Mouse (Mus musculus): ENCODE results near the gene Erich2. TPM values are rescaled to one million over a fixed set of nuclear protein-coding genes. Genes with fewer than 3 reads are reported as not detected.

Erich2 gene
- total RNA-seq, 2 experiments from 2014 or later: not detected

GRCm38 (mm10) chr2:70561077-70561795, 52.6 kb downstream of the Erich2 start:
- no peak for ATAC-seq (replicated peaks; ENCODE audit: low FRiP score, poor library complexity, severe bottlenecking)

DNA sequence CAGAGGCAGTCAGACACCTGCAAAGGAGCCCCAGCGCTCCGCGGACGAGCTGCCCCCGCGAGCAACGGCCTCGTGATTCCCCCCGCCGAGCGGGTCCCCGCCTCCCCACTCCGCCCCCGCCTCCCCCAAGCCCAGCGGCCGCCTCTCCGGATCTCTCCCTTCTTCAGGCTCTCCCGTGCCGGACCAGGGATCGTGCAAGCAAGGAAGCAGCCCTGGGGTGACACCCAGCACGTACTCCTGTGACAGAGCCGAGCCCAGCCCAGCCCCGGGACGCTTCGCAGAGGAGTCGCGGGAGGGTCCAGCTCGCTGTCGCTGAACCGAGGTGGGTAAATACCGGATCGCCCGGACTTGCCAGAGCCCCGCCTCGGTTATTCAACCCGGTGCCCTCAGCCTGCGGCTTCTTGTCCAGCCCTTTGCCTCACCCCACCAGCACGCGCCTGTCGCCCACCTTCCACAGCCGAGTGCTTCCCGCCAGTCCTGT, 53.4 kb downstream of the Erich2 start:
- ATAC-seq (replicated peaks; ENCODE audit: low FRiP score, poor library complexity, severe bottlenecking): no peak

DNA sequence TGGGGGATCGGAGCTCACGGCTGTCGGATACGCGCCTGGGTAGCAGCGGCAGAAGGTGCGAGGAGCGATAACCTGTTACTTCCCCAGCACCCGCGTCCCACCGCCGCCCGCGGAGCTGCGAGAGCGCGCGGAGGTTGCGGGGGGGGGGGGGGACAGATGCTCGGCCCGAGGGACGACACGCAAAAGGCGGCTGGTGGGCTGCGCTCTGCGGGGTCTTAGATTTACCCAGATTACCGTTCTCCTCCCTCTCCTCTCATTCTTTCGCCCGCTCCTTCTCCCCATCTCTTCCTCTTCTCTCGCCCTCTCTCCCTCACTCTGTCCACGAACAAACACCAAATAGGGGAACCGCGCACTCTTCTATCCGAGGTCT, 54.0 kb downstream of the Erich2 start:
- no peak for ATAC-seq (replicated peaks; ENCODE audit: low FRiP score, poor library complexity, severe bottlenecking)

GRCm38 (mm10) chr2:70562981-70563671, 54.5 kb downstream of the Erich2 start:
- ATAC-seq (replicated peaks; ENCODE audit: low FRiP score, poor library complexity, severe bottlenecking): no peak

DNA sequence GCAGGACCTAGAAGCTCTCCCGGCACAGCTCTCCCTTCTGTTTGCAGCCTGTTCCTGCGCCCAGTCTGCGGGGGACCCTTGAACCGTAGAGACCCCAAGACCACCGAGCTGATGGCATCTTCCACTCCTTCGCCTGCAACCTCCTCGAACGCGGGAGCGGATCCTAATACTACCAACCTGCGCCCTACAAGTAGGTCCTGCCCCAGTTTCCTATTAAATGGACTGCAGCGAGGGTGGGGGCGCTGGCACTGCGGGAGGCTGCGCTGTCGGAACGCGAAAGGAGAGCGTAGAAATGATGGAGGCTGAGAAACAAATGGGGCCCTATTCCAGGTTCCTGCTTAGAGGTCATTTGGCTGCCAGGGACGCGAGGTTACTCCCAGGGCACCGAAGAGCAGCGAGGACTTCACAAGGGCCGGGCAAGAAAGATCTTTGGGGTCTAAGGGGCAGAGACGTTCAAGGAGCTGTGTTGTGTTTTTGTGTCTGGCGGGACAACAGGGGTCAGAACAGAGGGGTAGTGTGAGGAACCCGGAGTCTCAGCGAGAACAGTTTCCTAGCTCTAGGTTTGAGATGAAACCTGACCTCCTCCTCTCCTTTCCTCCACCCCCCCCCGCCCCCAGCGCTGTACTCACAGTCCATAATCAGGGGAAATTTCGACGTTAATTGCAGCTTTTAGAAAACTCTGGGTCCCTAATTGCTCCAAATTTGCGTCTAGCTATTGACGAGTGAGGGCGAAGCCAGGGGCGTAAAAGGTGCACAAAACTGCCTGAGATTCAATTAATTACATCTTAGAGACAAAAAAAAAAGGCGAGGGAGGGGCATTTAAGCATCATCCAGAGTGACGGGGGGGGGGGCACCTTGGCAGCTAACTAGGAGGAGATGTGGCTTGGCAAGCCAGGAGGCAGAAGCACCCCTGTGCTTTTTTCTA, 55.4 kb downstream of the Erich2 start:
- ATAC-seq (replicated peaks; ENCODE audit: low FRiP score, poor library complexity, severe bottlenecking): no peak

- no peak for ATAC-seq (replicated peaks; ENCODE audit: low FRiP score, poor library complexity, severe bottlenecking)
These were observed 56.2 kb downstream of the Erich2 start for GRCm38 (mm10) chr2:70564646-70565315.

DNA sequence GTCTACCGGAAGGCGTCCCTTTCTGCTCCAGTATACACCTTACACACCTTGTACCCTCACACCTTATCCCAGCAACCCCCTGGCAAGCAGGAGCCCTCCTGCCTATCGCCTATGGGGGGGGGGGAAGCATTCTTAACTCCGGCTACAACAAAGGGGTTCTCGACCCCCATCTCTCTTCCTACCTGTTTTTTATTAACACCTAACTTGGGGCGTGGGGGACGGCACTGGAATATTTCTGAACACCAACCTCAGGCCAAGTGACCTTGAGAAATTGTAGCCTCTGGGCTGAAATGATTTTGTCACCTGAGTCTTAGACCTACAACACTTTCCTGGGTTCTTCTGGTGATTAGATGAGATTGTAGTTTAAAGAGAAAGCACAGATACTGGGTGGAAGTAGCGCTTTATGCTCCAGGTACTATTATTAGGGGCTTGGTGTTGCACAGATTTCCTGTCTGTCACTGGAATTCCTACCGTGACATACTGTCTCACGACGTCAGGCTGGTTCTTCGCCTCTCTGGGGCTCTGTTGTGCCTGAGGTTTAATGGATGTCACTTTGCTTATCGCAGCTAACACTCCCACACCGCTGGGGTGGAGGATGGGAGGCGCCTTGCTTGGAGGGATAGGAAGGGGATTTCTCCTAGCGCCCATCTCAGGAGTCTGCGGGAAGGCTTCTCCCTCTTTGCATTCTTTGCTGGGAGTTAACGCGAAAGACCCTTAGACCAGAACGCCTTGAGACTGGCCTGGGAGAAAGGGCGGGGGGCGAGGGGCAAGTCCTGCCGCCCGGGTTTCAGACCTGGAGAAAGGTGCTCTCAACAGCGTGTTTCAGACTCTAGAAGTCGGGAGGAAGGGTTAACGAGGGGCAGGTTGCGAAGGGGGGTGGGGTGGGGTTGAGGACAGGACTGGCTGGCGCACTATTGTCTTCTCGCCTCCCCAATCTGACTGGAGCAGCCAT, 57.3 kb downstream of the Erich2 start:
- no peak for ATAC-seq (replicated peaks; ENCODE audit: low FRiP score, poor library complexity, severe bottlenecking)

DNA sequence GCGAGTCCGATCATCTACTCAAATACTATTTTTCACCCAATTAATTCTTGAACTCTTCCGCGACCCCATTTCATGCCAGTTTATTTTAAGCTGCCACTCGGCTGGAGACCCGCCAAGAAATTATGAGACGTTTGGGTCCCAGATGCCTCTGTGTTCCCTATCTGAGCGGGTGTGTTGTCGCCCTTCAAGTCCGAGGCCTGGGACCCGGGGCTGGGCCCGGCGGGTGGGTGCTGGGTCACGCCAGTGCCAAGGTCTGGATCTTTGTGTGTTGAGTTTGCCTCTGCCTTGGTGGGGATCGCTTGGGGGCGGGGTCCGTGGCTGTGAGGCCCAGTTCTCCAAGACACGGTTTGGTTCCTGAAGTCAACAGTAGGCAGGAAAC, 58.0 kb downstream of the Erich2 start:
- no peak for ATAC-seq (replicated peaks; ENCODE audit: low FRiP score, poor library complexity, severe bottlenecking)

DNA sequence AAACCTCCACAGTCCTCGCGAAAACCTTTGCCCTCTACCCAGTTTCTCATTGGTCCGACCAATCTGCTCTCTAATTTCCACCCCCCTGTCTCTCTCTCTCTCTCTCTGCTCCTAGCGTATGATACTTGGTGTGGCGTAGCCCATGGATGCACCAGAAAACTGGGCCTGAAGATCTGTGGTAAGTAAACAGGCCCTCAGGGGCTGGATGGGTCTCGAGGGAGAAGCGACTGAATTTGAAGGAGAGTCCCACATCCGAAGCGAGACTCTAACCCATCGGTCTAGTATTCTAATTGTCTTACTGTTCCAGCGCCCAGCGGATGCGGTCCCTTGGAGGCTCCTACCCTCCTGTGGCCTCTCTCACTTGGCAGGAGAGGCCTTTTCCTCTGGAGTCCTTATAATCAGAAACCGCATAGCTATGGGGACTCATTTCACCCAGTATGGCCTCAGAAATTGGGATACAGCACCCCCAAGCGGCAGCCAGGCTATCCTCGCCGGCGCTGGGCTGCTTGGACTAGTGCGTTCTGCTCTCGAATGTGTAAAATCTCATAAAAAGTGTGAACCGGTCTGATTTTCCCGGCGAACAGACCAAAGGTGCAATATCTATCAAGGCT, 58.6 kb downstream of the Erich2 start:
- ATAC-seq (replicated peaks; ENCODE audit: low FRiP score, poor library complexity, severe bottlenecking): no peak

GRCm38 (mm10) chr2:70567682-70568077, 59.1 kb downstream of the Erich2 start:
- no peak for ATAC-seq (replicated peaks; ENCODE audit: low FRiP score, poor library complexity, severe bottlenecking)

GRCm38 (mm10) chr2:70568198-70568941, 59.8 kb downstream of the Erich2 start:
- ATAC-seq (replicated peaks; ENCODE audit: low FRiP score, poor library complexity, severe bottlenecking): no peak

GRCm38 (mm10) chr2:70571698-70572097, 63.1 kb downstream of the Erich2 start:
- no peak for ATAC-seq (replicated peaks; ENCODE audit: low FRiP score, poor library complexity, severe bottlenecking)

GRCm38 (mm10) chr2:70572251-70572650, 63.6 kb downstream of the Erich2 start:
- ATAC-seq (replicated peaks; ENCODE audit: low FRiP score, poor library complexity, severe bottlenecking): no peak

GRCm38 (mm10) chr2:70573544-70574210, 65.1 kb downstream of the Erich2 start:
- no peak for ATAC-seq (replicated peaks; ENCODE audit: low FRiP score, poor library complexity, severe bottlenecking)

GRCm38 (mm10) chr2:70588200-70588599, 79.6 kb downstream of the Erich2 start:
- ATAC-seq (replicated peaks; ENCODE audit: low FRiP score, poor library complexity, severe bottlenecking): no peak

Data from erythroid progenitor cell, adult 5-6 weeks (primary cell).